Mouse (Mus musculus) cortical plate, adult 2 months (tissue): ENCODE results near the gene Dyrk1a. TPM values are rescaled to one million over a fixed set of nuclear protein-coding genes. Genes with fewer than 3 reads are reported as not detected.

Experiments used
- H3K27ac ChIP-seq: fragments of 200-500 bp; 2 replicates; pipeline ENCODE4 v1.5.1; 2012; ENCODE audit warnings: low read length, control low read depth, inconsistent platforms; ENCODE audit not compliant: insufficient read depth
- H3K4me1 ChIP-seq: fragments of 200-500 bp; 2 replicates; pipeline ENCODE4 v1.6.1; 2011; ENCODE audit warnings: low read length; ENCODE audit not compliant: control insufficient read depth, insufficient read depth
- H3K4me3 ChIP-seq: fragments of 200-500 bp; 2 replicates; pipeline ENCODE4 v1.5.1; 2011; ENCODE audit warnings: mild to moderate bottlenecking, low read length, control low read depth; ENCODE audit not compliant: insufficient read depth
- CTCF ChIP-seq: fragments of 200-500 bp; IDR thresholded peaks from 2 replicates; pipeline ENCODE4 v1.5.1; 2011; ENCODE audit warnings: mild to moderate bottlenecking, control low read depth, low read length; ENCODE audit not compliant: insufficient read depth; ENCODE audit errors: extremely low read depth
- POLR2A ChIP-seq: fragments of 200-500 bp; IDR thresholded peaks from 2 replicates; pipeline ENCODE4 v1.6.1; 2011; ENCODE audit warnings: mild to moderate bottlenecking, low read length, control low read depth; ENCODE audit not compliant: insufficient read depth; ENCODE audit errors: extremely low read depth
- polyA plus RNA-seq: library from polyadenylated mRNA; depleted of rRNA; stranded (reverse); fragments of >200 nt; gene quantifications from 2 replicates; pipeline ENCODE4 v1.2.3, GENCODE M21; 2012

Dyrk1a gene
- polyA plus RNA-seq, 1 experiment, result 41.2 TPM

DNA sequence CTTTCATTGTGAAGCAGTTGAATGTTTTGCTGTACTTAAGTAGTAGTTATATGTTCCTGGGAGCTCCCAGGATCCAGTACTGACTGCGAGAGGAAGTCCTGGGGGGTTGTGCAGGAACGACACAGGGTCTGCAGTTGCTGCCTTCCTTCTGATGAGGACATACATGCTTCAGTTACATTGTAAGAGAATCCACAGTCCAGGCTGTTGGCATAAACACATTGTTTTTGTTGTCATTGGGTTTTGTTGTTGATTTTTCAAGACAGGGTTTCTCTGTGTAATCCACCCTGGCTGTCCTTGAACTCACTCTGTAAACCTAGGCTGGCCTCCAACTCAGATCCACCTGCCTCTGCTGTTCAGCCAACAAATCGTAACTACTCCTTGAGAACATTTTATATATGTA lies 80.1 kb downstream of the Dyrk1a start:
- no peak overlapping the region for H3K27ac ChIP-seq
- TF ChIP-seq POLR2A (no peak), CTCF (no peak)

DNA sequence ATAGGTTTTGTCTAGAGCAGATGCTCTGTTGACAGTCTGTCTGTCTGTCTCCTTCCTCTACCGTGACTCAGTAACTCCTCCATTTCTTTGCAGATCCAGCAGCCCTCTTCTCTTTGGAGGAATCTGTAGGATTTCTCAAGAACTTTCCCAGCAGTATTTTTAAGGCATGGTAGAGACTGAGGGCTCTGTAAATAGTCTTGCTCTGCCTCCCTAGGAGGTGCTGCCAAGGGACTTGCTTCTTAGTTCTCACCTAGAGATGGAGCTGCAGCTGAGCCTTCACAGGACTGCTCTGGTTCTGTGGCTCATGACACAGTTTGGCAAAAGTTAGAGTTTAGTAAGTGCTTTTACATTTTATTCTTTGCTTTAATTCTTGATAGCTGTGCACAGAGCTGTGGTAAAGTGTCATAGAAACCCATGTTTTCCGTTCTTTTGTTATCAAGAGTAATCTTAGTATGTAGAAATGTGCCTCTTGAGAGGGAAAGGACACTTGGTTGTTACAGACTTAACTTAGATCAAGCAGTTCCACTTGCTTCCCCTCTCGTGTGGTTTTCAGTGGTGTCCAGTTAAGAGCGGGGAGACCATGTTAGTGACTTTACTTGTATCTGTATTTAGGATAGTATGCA lies 82.4 kb downstream of the Dyrk1a start:
- H3K4me1 ChIP-seq, result peaks cover 21% of the 10 kb centered on the region
- H3K27ac ChIP-seq, result no peak overlapping the region
- TF ChIP-seq POLR2A (no peak), CTCF (no peak)
- no peak overlapping the region for H3K4me3 ChIP-seq

More for the DNA sequence above, 80.1 kb downstream of the Dyrk1a start:
- peaks cover 20% of the 10 kb centered on the region for H3K4me1 ChIP-seq
- H3K4me3 ChIP-seq, result no peak overlapping the region

DNA sequence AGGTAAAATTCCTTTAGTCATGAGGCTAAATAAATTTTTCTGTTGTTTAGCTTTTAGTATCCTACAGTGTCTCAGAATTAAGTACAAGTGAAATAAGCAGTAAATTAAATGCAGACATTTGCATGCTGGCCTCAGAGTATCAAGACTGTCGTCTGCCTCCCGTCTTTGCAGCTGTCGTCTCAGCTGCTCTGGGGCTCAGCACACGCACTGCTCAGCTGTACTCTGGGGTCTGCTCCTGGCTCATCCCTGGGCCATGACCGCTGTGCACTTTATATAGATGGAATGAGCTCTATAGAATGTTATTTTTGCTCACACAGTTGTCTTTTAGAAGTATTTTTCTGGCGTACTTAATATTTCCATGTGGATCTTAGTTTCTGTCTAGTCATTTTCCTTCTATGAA lies 85.3 kb downstream of the Dyrk1a start:
- H3K4me1 ChIP-seq, result peaks cover 18% of the 10 kb centered on the region
- no peak for TF ChIP-seq POLR2A
- H3K4me3 ChIP-seq, result no peak overlapping the region
- no peak overlapping the region for H3K27ac ChIP-seq

DNA sequence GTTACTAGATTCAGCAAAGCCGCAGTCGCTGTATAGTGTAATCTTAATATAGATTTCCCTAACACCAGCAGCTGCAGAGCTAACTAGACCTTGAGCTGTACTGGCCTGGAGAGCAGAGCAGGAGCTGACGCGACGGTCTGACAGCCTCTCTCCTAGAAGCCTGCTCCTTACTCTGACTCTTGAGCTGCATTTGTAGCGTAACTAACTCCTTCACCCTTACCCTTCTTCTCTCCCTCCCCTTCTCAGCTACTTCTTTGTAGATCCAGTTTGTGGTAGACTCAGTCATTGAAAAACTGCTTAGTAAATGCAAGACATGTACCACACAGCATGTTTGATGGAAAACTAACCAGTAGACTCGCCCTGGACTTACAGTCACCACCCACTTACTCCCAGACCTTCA lies 87.1 kb downstream of the Dyrk1a start:
- TF ChIP-seq CTCF (no peak), POLR2A (no peak)
- Histone ChIP-seq H3K27ac (no peak overlapping the region), H3K4me3 (no peak overlapping the region), H3K4me1 (peaks cover 19% of the 10 kb centered on the region)

DNA sequence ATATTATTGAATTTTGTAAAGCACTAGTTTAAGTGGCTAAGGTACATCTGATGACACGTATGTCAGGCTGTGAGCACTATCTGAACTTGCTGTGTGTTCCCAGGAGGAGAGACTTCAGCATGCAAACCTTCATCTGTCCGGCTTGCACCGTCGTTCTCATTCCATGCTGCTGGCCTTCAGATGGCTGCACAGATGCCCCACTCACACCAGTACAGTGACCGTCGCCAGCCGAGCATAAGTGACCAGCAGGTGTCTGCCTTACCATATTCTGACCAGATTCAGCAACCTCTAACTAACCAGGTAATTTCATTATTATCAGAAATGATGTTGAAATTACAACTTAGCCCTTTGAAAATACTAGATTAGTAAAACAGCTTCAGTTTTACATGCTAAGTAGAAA lies 89.6 kb downstream of the Dyrk1a start:
- Histone ChIP-seq H3K4me3 (no peak overlapping the region), H3K27ac (no peak overlapping the region), H3K4me1 (peaks cover 15% of the 10 kb centered on the region)
- TF ChIP-seq POLR2A (no peak), CTCF (no peak)

DNA sequence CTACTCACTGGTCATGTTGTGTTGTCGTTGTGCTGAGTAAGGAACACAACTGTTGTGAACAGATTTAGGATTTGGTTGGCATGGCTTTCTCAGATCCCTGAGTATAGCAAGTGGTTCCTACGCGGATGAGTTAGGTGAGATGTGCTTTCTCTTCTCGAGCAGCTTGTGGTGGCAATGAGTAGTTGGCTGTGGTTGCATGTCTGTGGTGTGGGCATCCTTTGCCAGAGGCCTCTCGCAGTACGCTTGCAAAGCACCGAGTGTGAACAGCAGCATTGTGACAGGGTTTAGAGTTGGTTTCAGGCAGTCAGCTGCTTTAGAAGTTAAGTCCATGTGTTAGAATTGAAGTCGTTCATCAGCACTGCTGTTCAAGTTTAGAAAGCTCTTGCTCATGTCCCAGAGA lies 90.4 kb downstream of the Dyrk1a start:
- H3K4me3 ChIP-seq, result no peak overlapping the region
- peaks cover 15% of the 10 kb centered on the region for H3K4me1 ChIP-seq
- H3K27ac ChIP-seq, result no peak overlapping the region
- TF ChIP-seq POLR2A, result no peak
- no peak for TF ChIP-seq CTCF

DNA sequence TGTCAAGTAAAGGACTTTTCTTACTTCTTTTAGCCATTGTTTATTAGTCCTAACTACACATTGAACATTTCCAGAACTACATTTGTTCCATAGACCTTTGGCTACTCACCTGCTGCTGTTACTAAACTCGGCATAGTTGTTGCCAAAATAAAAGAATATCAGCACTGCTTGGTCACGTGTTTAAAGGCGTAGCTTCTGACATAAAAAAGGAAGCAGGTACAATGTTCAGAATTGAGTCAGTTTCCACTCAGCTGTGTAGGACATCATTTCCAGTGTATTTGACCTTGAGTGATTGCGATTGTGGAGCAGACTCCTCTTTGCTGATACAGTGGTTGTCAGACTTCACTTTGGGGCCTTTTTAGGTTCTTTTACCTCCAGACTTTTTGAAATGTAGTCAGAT lies 97.7 kb downstream of the Dyrk1a start:
- Histone ChIP-seq H3K4me3 (no peak overlapping the region), H3K4me1 (peaks cover 2% of the 10 kb centered on the region; the same call in 1 of the 2 replicates), H3K27ac (no peak overlapping the region)
- TF ChIP-seq CTCF (no peak), POLR2A (no peak)

DNA sequence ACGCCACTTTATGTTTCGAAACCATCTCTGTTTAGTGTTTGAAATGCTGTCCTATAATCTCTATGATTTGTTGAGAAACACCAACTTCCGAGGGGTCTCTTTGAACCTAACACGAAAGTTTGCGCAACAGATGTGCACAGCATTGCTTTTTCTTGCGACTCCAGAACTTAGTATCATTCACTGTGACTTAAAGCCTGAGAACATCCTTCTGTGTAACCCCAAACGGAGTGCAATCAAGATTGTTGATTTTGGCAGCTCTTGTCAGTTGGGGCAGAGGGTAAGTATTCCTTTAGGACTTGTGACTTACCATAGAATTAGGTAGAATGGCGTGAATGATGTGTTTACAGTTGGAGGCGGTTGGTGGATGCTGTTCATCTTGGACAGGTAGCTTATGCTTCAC lies 101.5 kb downstream of the Dyrk1a start:
- no peak for TF ChIP-seq CTCF
- TF ChIP-seq POLR2A, result no peak
- Histone ChIP-seq H3K4me1 (peaks cover 2% of the 10 kb centered on the region; the same call in 1 of the 2 replicates), H3K27ac (no peak overlapping the region), H3K4me3 (no peak overlapping the region)

DNA sequence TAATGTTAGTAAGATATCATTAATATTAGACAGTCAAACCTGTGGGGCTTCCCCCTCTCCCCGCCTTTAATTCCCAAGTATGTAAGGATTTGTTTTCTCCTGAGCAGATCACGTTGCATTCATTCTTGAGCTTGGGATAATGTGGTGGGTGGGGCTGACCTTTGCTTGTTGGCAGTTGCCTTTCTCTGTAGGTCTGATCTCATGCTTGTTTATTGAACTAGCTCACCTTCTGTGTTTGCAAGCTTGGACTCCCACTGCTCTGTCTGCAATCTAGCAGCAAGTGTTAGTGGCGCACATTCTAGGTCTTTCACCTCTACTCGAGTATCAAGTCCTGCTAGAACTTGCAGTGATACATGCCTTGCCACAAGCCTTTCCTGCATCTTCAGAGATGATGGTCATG lies 111.1 kb downstream of the Dyrk1a start:
- H3K4me3 ChIP-seq, result no peak overlapping the region
- TF ChIP-seq POLR2A (no peak), CTCF (no peak)
- H3K27ac ChIP-seq, result no peak overlapping the region
- peaks cover 2% of the 10 kb centered on the region; the same call in 1 of the 2 replicates for H3K4me1 ChIP-seq

DNA sequence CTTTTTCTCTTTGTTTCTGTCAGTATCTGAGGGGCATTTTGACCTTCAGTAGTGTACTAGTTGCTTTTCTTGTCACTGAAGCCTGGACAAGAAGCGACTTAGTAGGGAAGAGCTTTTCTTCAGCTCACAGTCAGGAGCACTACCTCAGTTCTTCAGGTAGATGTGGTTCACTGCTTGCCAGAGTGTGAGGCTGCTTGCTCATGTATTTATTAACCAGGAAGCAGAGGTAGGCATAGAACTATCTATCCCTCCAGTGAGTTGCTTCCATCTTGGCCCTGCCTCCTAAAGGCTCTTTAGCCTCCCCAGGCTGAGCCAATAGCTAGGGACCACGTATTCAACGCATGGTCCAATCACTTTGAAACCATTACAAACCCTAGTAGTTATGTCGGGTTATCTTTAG lies 112.0 kb downstream of the Dyrk1a start:
- no peak overlapping the region for H3K4me3 ChIP-seq
- no peak overlapping the region for H3K27ac ChIP-seq
- TF ChIP-seq POLR2A, result no peak
- TF ChIP-seq CTCF, result no peak
- peaks cover 2% of the 10 kb centered on the region; the same call in 1 of the 2 replicates for H3K4me1 ChIP-seq

DNA sequence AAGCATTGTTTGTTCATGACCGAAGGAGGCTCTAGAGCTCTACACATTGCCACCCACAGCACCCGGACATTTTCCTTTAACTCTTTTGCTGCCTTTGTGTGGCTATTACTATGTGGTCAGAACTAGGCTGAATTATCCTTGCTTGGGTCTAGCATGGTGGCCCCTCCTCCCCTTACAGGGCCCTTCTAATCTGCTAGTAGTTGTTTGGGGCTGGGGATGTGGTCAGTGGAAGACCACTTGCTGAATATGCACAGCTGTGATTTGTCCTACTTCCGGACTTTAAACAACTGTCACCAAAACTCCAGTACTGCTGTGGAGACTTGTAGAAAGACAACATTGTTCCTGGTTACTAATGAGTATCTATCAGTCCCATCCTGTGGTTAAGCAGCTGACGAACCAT lies 114.2 kb downstream of the Dyrk1a start:
- H3K27ac ChIP-seq, result no peak overlapping the region
- TF ChIP-seq POLR2A, result no peak
- TF ChIP-seq CTCF, result no peak
- H3K4me3 ChIP-seq, result no peak overlapping the region
- peaks cover 3% of the 10 kb centered on the region; the same call in 1 of the 2 replicates for H3K4me1 ChIP-seq
